Mouse (Mus musculus) CH12.LX (cell line): ENCODE data around the gene Calcb. TPM values are rescaled to one million over a fixed set of nuclear protein-coding genes. Genes with fewer than 3 reads are reported as not detected.

Experiments
- DNase-seq: peaks from one replicate; pipeline ENCODE4 v3.0.0-alpha.2; 2013; ENCODE audit errors: extremely low read depth
- H3K27ac ChIP-seq: 2 replicates; pipeline ENCODE4 v1.5.1; 2012; ENCODE audit warnings: low read depth, mild to moderate bottlenecking, control low read depth, moderate library complexity; ENCODE audit not compliant: insufficient read depth
- H3K27me3 ChIP-seq: replicated peaks from 2 replicates; pipeline ENCODE3; 2012; ENCODE audit warnings: inconsistent platforms
- H3K36me3 ChIP-seq, 2 experiments: replicated peaks in 1 of 2; 2 replicates each; pipeline versions ENCODE3 to v1.6.1; 2012; ENCODE audit warnings: inconsistent platforms in 1 of 2, low read length in 1 of 2, mild to moderate bottlenecking in 1 of 2, mixed read lengths in 1 of 2, moderate library complexity in 1 of 2; ENCODE audit not compliant: control insufficient read depth in 1 of 2, insufficient read depth in 1 of 2
- H3K4me1 ChIP-seq, 2 experiments: 2 replicates each; pipeline ENCODE4 v1.6.1; 2012; ENCODE audit warnings: inconsistent platforms in 1 of 2, moderate library complexity in 1 of 2; ENCODE audit not compliant: insufficient read depth in 2 of 2, control insufficient read depth in 1 of 2
- H3K4me2 ChIP-seq: 2 replicates; pipeline ENCODE4 v1.6.1; 2012; ENCODE audit warnings: low read depth, mild to moderate bottlenecking, control low read depth; ENCODE audit not compliant: poor library complexity, insufficient read depth, severe bottlenecking
- H3K4me3 ChIP-seq, 3 experiments: fragments of 150-350 bp in 1 of 3; sonication (generic) in 1 of 3; replicated peaks in 1 of 3; 2 replicates each; pipeline versions ENCODE3 to v1.5.1; 2011 to 2012; ENCODE audit warnings: low read depth in 2 of 3, low read length in 2 of 3, mild to moderate bottlenecking in 2 of 3, moderate library complexity in 2 of 3, control low read depth in 1 of 3, improper control_type of control experiment in 1 of 3, inconsistent platforms in 1 of 3, mixed read lengths in 1 of 3; ENCODE audit not compliant: poor library complexity in 1 of 3
- H3K79me2 ChIP-seq: replicated peaks from 2 replicates; pipeline ENCODE4 v1.6.1; 2012; ENCODE audit warnings: mild to moderate bottlenecking, moderate library complexity; ENCODE audit not compliant: control insufficient read depth, poor library complexity, insufficient read depth, severe bottlenecking; ENCODE audit errors: extremely low read depth
- H3K9ac ChIP-seq: 2 replicates; pipeline ENCODE4 v1.6.1; 2012; ENCODE audit warnings: low read depth, mild to moderate bottlenecking, control low read depth, moderate library complexity; ENCODE audit not compliant: insufficient read depth
- H3K9me3 ChIP-seq: replicated peaks from 2 replicates; pipeline ENCODE3; 2012; ENCODE audit warnings: low read length, inconsistent platforms, mixed read lengths
- CHD2 ChIP-seq: IDR thresholded peaks from 2 replicates; pipeline ENCODE4 v1.6.1; 2011; ENCODE audit warnings: low read length, improper control_type of control experiment
- IRF4 ChIP-seq: IDR thresholded peaks from 2 replicates; pipeline ENCODE4 v1.6.1; 2014; ENCODE audit warnings: low read depth, mild to moderate bottlenecking, inconsistent platforms, low read length, improper control_type of control experiment
- JUN ChIP-seq: IDR thresholded peaks from 2 replicates; pipeline ENCODE4 v1.6.1; 2011; ENCODE audit warnings: low read depth, mild to moderate bottlenecking, low read length, improper control_type of control experiment, moderate library complexity; ENCODE audit not compliant: insufficient read depth
- MAFK ChIP-seq: IDR thresholded peaks from 2 replicates; pipeline ENCODE4 v1.6.1; 2011; ENCODE audit warnings: low read length, improper control_type of control experiment; ENCODE audit not compliant: insufficient replicate concordance
- MEF2A ChIP-seq: IDR thresholded peaks from 2 replicates; pipeline ENCODE4 v1.6.1; 2014; ENCODE audit warnings: low read depth, mild to moderate bottlenecking, inconsistent platforms, low read length, improper control_type of control experiment, borderline replicate concordance
- POLR2A ChIP-seq: IDR thresholded peaks from 2 replicates; pipeline ENCODE4 v1.6.1; 2011; ENCODE audit warnings: low read depth, mild to moderate bottlenecking, improper control_type of control experiment, low read length
- TBP ChIP-seq: conservative IDR thresholded peaks from 2 replicates; pipeline ENCODE4 v1.6.1; 2011; ENCODE audit warnings: low read depth, low read length, improper control_type of control experiment
- TCF12 ChIP-seq: IDR thresholded peaks from 2 replicates; pipeline ENCODE4 v1.6.1; 2014; ENCODE audit warnings: low read depth, mild to moderate bottlenecking, inconsistent platforms, low read length, improper control_type of control experiment
- USF2 ChIP-seq: conservative IDR thresholded peaks from 2 replicates; pipeline ENCODE4 v1.6.1; 2011; ENCODE audit warnings: low read depth, low read length, improper control_type of control experiment
- ZKSCAN1 ChIP-seq: IDR thresholded peaks from 2 replicates; pipeline ENCODE4 v1.6.1; 2012; ENCODE audit warnings: low read depth, inconsistent platforms, low read length, improper control_type of control experiment, borderline replicate concordance
- ZMIZ1 ChIP-seq: IDR thresholded peaks from 2 replicates; pipeline ENCODE4 v1.6.1; 2012; ENCODE audit warnings: low read depth, mild to moderate bottlenecking, inconsistent platforms, low read length, improper control_type of control experiment
- dilution Hi-C: fragments of 300-500 bp; cut with MboI; formaldehyde crosslinking; loops from 2 replicates; pipeline ENCODE4 v1.14.3; 2020; ENCODE audit warnings: low sequenced_read_pairs; ENCODE audit not compliant: extremely low pct_unique_long_range_greater_than_20kb, extremely low pct_ligation_motif_present
- in situ Hi-C: fragments of 300-500 bp; cut with MboI; formaldehyde crosslinking; loops from 3 replicates; pipeline ENCODE4 v1.14.3; 2019; ENCODE audit warnings: low sequenced_read_pairs, low pct_ligation_motif_present, low pct_unique_long_range_greater_than_20kb, mixed read lengths
- polyA plus RNA-seq: library from polyadenylated mRNA; unstranded; fragments of >175 nt; gene quantifications from 2 replicates; pipeline ENCODE4 v1.2.1, GENCODE M21; 2012; ENCODE audit warnings: low read depth; ENCODE audit not compliant: insufficient read length
- total RNA-seq, 2 experiments: library from RNA; depleted of rRNA; stranded (reverse); fragments of 300-350 nt in 1 of 2; fragments of >200 nt in 1 of 2; gene quantifications; 2 replicates each; pipeline ENCODE4 v1.2.3; 2012 to 2014

The Calcb gene
- total and polyA plus RNA-seq, 3 experiments: not detected

- Histone ChIP-seq H3K79me2 (no peaks in the 10 kb centered on the region), H3K4me1 (peaks cover 0 to 12% of the 10 kb centered on the region in 2 experiments; a peak in 2 of 4 replicates), H3K9ac (no peak overlapping the region), H3K4me2 (no peak overlapping the region), H3K27me3 (no peaks in the 10 kb centered on the region), H3K4me3 (no peak overlapping the region), H3K36me3 (no peaks in the 10 kb centered on the region), H3K9me3 (no peaks in the 10 kb centered on the region), H3K27ac (no peak overlapping the region)
- no peak for DNase-seq
- dilution Hi-C loops: no loop called here
- no peak for TF ChIP-seq TCF12
- TF ChIP-seq JUN: no peak
- TF ChIP-seq USF2: no peak
- no peak for TF ChIP-seq POLR2A
- in situ Hi-C loops: no loop called here
These were observed 50.6 kb downstream of the Calcb start for GRCm38 (mm10) chr7:114769041-114769440.

- H3K9ac ChIP-seq: no peak overlapping the region
- H3K9me3 ChIP-seq: no peaks in the 10 kb centered on the region
- no peak overlapping the region for H3K27ac ChIP-seq
- TF ChIP-seq JUN: no peak
- no peak for TF ChIP-seq MEF2A
- no peak for TF ChIP-seq TBP
- TF ChIP-seq IRF4: no peak
- no peaks in the 10 kb centered on the region for H3K36me3 ChIP-seq
- H3K4me2 ChIP-seq: no peak overlapping the region
- no peak for DNase-seq
- no peaks in the 10 kb centered on the region for H3K27me3 ChIP-seq
- peaks cover 0 to under 1% of the 10 kb centered on the region in 2 experiments; a peak in 2 of 4 replicates for H3K4me1 ChIP-seq
- in situ Hi-C loops: no loop called here
- dilution Hi-C loops: no loop called here
- no peak overlapping the region for H3K4me3 ChIP-seq
- H3K79me2 ChIP-seq: no peaks in the 10 kb centered on the region
These were observed 52.1 kb downstream of the Calcb start for GRCm38 (mm10) chr7:114770586-114770985.

- H3K27me3 ChIP-seq: no peaks in the 10 kb centered on the region
- H3K4me2 ChIP-seq: no peak overlapping the region
- DNase-seq: no peak
- no peak overlapping the region for H3K4me3 ChIP-seq
- H3K9ac ChIP-seq: no peak overlapping the region
- dilution Hi-C loops: no loop called here
- H3K79me2 ChIP-seq: no peaks in the 10 kb centered on the region
- no peaks in the 10 kb centered on the region for H3K9me3 ChIP-seq
- H3K27ac ChIP-seq: no peak overlapping the region
- TF ChIP-seq TCF12: no peak
- no peak for TF ChIP-seq ZMIZ1
- no peak for TF ChIP-seq ZKSCAN1
- TF ChIP-seq MAFK: no peak
- TF ChIP-seq CHD2: no peak
- TF ChIP-seq, all 38 proteins: peak for 0
- Histone ChIP-seq H3K36me3 (no peaks in the 10 kb centered on the region), H3K4me1 (no peaks in the 10 kb centered on the region; a peak in 1 of 4 replicates)
- in situ Hi-C loops: no loop called here
These were observed 53.4 kb downstream of the Calcb start for GRCm38 (mm10) chr7:114771801-114772200.

Other genes with a start within 250 kb of the Calcb start
- not detected in 2 replicates for gene Cyp2r1, start 155.7 kb upstream of the Calcb start, total RNA-seq (2012; rRNA removed)
- not detected in 2 replicates for gene Cyp2r1, start 155.7 kb upstream of the Calcb start, total RNA-seq (2014; rRNA removed)
- not detected in 2 replicates for gene Cyp2r1, start 155.7 kb upstream of the Calcb start, polyA plus RNA-seq
- not detected in 2 replicates for gene Calca, start 82.3 kb upstream of the Calcb start, total RNA-seq (2012; rRNA removed)
- not detected in 2 replicates for gene Calca, start 82.3 kb upstream of the Calcb start, total RNA-seq (2014; rRNA removed)
- not detected in 2 replicates for gene Calca, start 82.3 kb upstream of the Calcb start, polyA plus RNA-seq
- gene Insc, start 25.1 kb downstream of the Calcb start, total RNA-seq (2012; rRNA removed): not detected in 2 replicates
- gene Insc, start 25.1 kb downstream of the Calcb start, total RNA-seq (2014; rRNA removed): not detected in 2 replicates
- not detected in 2 replicates for gene Insc, start 25.1 kb downstream of the Calcb start, polyA plus RNA-seq